Mouse (Mus musculus) limb, embryonic 10.5 days (tissue): ENCODE data around the gene Slc47a2. TPM values are rescaled to one million over a fixed set of nuclear protein-coding genes. Genes with fewer than 3 reads are reported as not detected.
A peak's percentile ranks its signal among the peaks of the same experiment; 100 is the strongest.
"Not testable (repeated sequence)": the region's sequence is repeated elsewhere in the genome, so short reads cannot be mapped to it uniquely, and the experiment has no call there.

ENCODE experiments used
- DNase-seq: peaks from one replicate; pipeline ENCODE4 v3.0.0-alpha.2; 2017; ENCODE audit warnings: low spot score
- H3K27ac ChIP-seq: fragments of 300-500 bp; sonication (generic); 2 replicates; pipeline ENCODE4 v1.5.1; 2016; ENCODE audit warnings: mild to moderate bottlenecking
- H3K27me3 ChIP-seq: fragments of 300-500 bp; sonication (generic); 2 replicates; pipeline ENCODE4 v1.6.1; 2016; ENCODE audit warnings: low read depth, mild to moderate bottlenecking; ENCODE audit not compliant: poor library complexity, severe bottlenecking
- H3K36me3 ChIP-seq: fragments of 300-500 bp; sonication (generic); 2 replicates; pipeline ENCODE4 v1.6.1; 2016; ENCODE audit warnings: mild to moderate bottlenecking, moderate library complexity
- H3K4me1 ChIP-seq: fragments of 300-500 bp; sonication (generic); 2 replicates; pipeline ENCODE4 v1.6.1; 2016
- H3K4me3 ChIP-seq: fragments of 300-500 bp; sonication (generic); 2 replicates; pipeline ENCODE4 v1.5.1; 2016; ENCODE audit warnings: mild to moderate bottlenecking, moderate library complexity
- H3K9me3 ChIP-seq: fragments of 300-500 bp; sonication (generic); replicated peaks from 2 replicates; pipeline ENCODE4 v1.6.1; 2016; ENCODE audit warnings: mild to moderate bottlenecking
- WGBS: fragments of 180-500 bp; shearing (Covaris S2); methylation state at CpG from one replicate; pipeline ENCODE4 v1.1.7; 2016; 5-methylcytosine and 5-hydroxymethylcytosine counted together
- polyA plus RNA-seq: library from polyadenylated mRNA; unstranded; fragments of >200 nt; fragmentation: Nextera tagmentation; extraction: Ambion mirVana; gene quantifications from 2 replicates; pipeline ENCODE4 v1.2.1, GENCODE M21; 2016

Slc47a2 gene
- polyA plus RNA-seq, 1 experiment from 2014 or later, result not detected

- Histone ChIP-seq H3K36me3 (no peaks in the 10 kb centered on the region), H3K27ac (no peak overlapping the region)
- WGBS, result 78% methylated on average over 10 of the region's 10 CpGs
These were observed 21.6 kb downstream of the Slc47a2 start for GRCm38 (mm10) chr11:61320904-61321687.

GRCm38 (mm10) chr11:61319923-61320567, 22.6 kb downstream of the Slc47a2 start:
- no peaks in the 10 kb centered on the region; the same call in 1 of the 2 replicates for H3K4me1 ChIP-seq
- WGBS, result 73% methylated on average over 3 of the region's 3 CpGs
- no peak overlapping the region for H3K27ac ChIP-seq
- H3K4me3 ChIP-seq, result no peak overlapping the region
- no peaks in the 10 kb centered on the region for H3K36me3 ChIP-seq
- H3K9me3 ChIP-seq, result no peaks in the 10 kb centered on the region
- DNase-seq, result no peak
- H3K27me3 ChIP-seq, result no peaks in the 10 kb centered on the region

More at GRCm38 (mm10) chr11:61320904-61321687, 21.6 kb downstream of the Slc47a2 start:
- H3K4me1 ChIP-seq, result no peaks in the 10 kb centered on the region; the same call in 1 of the 2 replicates
- H3K4me3 ChIP-seq, result no peak overlapping the region
- no peaks in the 10 kb centered on the region for H3K27me3 ChIP-seq
- no peak for DNase-seq
- H3K9me3 ChIP-seq, result no peaks in the 10 kb centered on the region

- H3K9me3 ChIP-seq, result no peaks in the 10 kb centered on the region
- H3K27me3 ChIP-seq, result no peaks in the 10 kb centered on the region
- DNase-seq, result no peak
- H3K27ac ChIP-seq, result no peak overlapping the region
- H3K4me3 ChIP-seq, result no peak overlapping the region
- H3K4me1 ChIP-seq, result no peaks in the 10 kb centered on the region; the same call in 1 of the 2 replicates
- 67% methylated on average over 12 of the region's 12 CpGs for WGBS
- no peaks in the 10 kb centered on the region for H3K36me3 ChIP-seq
These were observed 23.3 kb downstream of the Slc47a2 start for GRCm38 (mm10) chr11:61319233-61319922.

GRCm38 (mm10) chr11:61316864-61317263, 25.8 kb downstream of the Slc47a2 start:
- H3K4me1 ChIP-seq, result no peaks in the 10 kb centered on the region; the same call in 1 of the 2 replicates
- no peaks in the 10 kb centered on the region for H3K36me3 ChIP-seq
- no peak for DNase-seq
- no peaks in the 10 kb centered on the region for H3K27me3 ChIP-seq
- no peak overlapping the region for H3K27ac ChIP-seq
- no peak overlapping the region for H3K4me3 ChIP-seq
- no peaks in the 10 kb centered on the region for H3K9me3 ChIP-seq
- 81% methylated on average over 2 of the region's 2 CpGs for WGBS

GRCm38 (mm10) chr11:61310321-61310720, 32.3 kb downstream of the Slc47a2 start:
- peaks cover 13% of the 10 kb centered on the region for H3K4me1 ChIP-seq
- 77% methylated on average over 7 of the region's 7 CpGs for WGBS
- H3K27ac ChIP-seq, result no peak overlapping the region
- no peaks in the 10 kb centered on the region for H3K27me3 ChIP-seq
- DNase-seq, result no peak
- H3K4me3 ChIP-seq, result no peak overlapping the region
- H3K9me3 ChIP-seq, result no peaks in the 10 kb centered on the region
- no peaks in the 10 kb centered on the region for H3K36me3 ChIP-seq

GRCm38 (mm10) chr11:61309831-61310230, 32.8 kb downstream of the Slc47a2 start:
- Histone ChIP-seq H3K27ac (no peak overlapping the region), H3K36me3 (no peaks in the 10 kb centered on the region), H3K27me3 (no peaks in the 10 kb centered on the region), H3K9me3 (no peaks in the 10 kb centered on the region), H3K4me3 (no peak overlapping the region), H3K4me1 (peaks cover 13% of the 10 kb centered on the region)
- DNase-seq, result no peak
- WGBS, result 65% methylated on average over 12 of the region's 12 CpGs

- WGBS, result 42% methylated on average over 7 of the region's 7 CpGs
- Histone ChIP-seq H3K4me3 (no peak overlapping the region), H3K27ac (no peak overlapping the region), H3K9me3 (no peaks in the 10 kb centered on the region), H3K27me3 (no peaks in the 10 kb centered on the region), H3K36me3 (no peaks in the 10 kb centered on the region), H3K4me1 (peaks cover 13% of the 10 kb centered on the region)
- no peak for DNase-seq
These were observed 34.9 kb downstream of the Slc47a2 start for GRCm38 (mm10) chr11:61307795-61308194.

GRCm38 (mm10) chr11:61305377-61305776, 37.3 kb downstream of the Slc47a2 start:
- WGBS, result 80% methylated on average over 4 of the region's 4 CpGs
- no peak for DNase-seq

GRCm38 (mm10) chr11:61304535-61304934, 38.1 kb downstream of the Slc47a2 start:
- DNase-seq, H3K4me3 ChIP-seq, H3K36me3 ChIP-seq, H3K9me3 ChIP-seq, H3K4me1 ChIP-seq, H3K27me3 ChIP-seq, H3K27ac ChIP-seq: not testable (repeated sequence)
- WGBS, result 95% methylated on average over 6 of the region's 10 CpGs

More at GRCm38 (mm10) chr11:61305377-61305776, 37.3 kb downstream of the Slc47a2 start:
- Histone ChIP-seq H3K4me3 (no peak overlapping the region), H3K27me3 (no peaks in the 10 kb centered on the region), H3K27ac (no peak overlapping the region), H3K4me1 (peaks cover 15% of the 10 kb centered on the region), H3K36me3 (no peaks in the 10 kb centered on the region), H3K9me3 (no peaks in the 10 kb centered on the region)

- WGBS, result 18% methylated on average over 14 of the region's 16 CpGs
- H3K36me3 ChIP-seq, result no peaks in the 10 kb centered on the region
- H3K4me3 ChIP-seq, result peak overlapping the region; percentile 23
- DNase-seq, result peak; percentile 45
- no peaks in the 10 kb centered on the region for H3K9me3 ChIP-seq
- H3K27me3 ChIP-seq, result no peaks in the 10 kb centered on the region
- H3K27ac ChIP-seq, result peak overlapping the region; percentile 59
- peaks cover 8% of the 10 kb centered on the region for H3K4me1 ChIP-seq
These were observed 41.8 kb downstream of the Slc47a2 start for GRCm38 (mm10) chr11:61300716-61301392.

- 51% methylated on average over 3 of the region's 3 CpGs for WGBS
- Histone ChIP-seq H3K36me3 (no peaks in the 10 kb centered on the region), H3K9me3 (no peaks in the 10 kb centered on the region), H3K4me1 (peaks cover 8% of the 10 kb centered on the region), H3K27me3 (no peaks in the 10 kb centered on the region), H3K27ac (0 out of 2 replicates have a peak overlapping the region, but pooled peaks have one; percentile 59), H3K4me3 (no peak overlapping the region)
- no peak for DNase-seq
These were observed 42.5 kb downstream of the Slc47a2 start for GRCm38 (mm10) chr11:61300205-61300604.

- Histone ChIP-seq H3K4me1 (peaks cover 8% of the 10 kb centered on the region), H3K27me3 (no peaks in the 10 kb centered on the region), H3K9me3 (no peaks in the 10 kb centered on the region), H3K4me3 (no peak overlapping the region), H3K27ac (no peak overlapping the region), H3K36me3 (no peaks in the 10 kb centered on the region)
- 78% methylated on average over 2 of the region's 2 CpGs for WGBS
- no peak for DNase-seq
These were observed 44.8 kb downstream of the Slc47a2 start for GRCm38 (mm10) chr11:61297901-61298300.
